Mouse (Mus musculus) G1E (cell line): Measurements from ENCODE around the gene Lamc2.

ENCODE experiments used
- CTCF ChIP-seq: IDR thresholded peaks from 2 replicates; pipeline ENCODE4 v1.5.1; 2012; ENCODE audit warnings: low read depth, low read length, inconsistent platforms, mixed read lengths
- GATA1 ChIP-seq: IDR thresholded peaks from 2 replicates; pipeline ENCODE4 v1.6.1; 2012; ENCODE audit warnings: borderline replicate concordance, low read length, inconsistent platforms, mixed read lengths
- POLR2AphosphoS5 ChIP-seq: IDR thresholded peaks from 2 replicates; pipeline ENCODE4 v1.6.1; 2012; ENCODE audit warnings: low read depth, low read length, inconsistent platforms; ENCODE audit not compliant: insufficient replicate concordance
- TAL1 ChIP-seq: conservative IDR thresholded peaks from 2 replicates; pipeline ENCODE4 v1.6.1; 2012; ENCODE audit warnings: low read depth, low read length, inconsistent platforms, mixed read lengths

DNA sequence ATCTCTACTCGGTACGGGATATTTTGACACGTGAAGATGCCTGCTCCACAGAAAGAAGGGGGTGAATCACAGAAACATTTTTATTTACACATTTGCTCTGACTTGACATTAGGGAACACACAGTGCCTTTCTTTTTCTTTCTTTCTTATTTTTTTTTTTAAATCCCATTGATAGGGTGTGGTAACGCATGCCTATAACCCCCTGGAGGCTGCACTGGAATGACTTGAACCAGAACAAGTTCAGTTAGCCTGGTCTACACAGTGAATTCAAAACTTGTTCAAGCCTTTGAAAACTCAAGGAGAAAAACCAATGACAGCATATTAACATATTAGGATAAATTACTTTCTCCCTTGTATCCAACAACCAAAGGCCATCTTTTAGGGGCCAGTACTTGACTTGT is 27.1 kb downstream of the Lamc2 start:
- TF ChIP-seq CTCF = no peak
- TF ChIP-seq TAL1 = no peak
- no peak for TF ChIP-seq GATA1
- TF ChIP-seq POLR2AphosphoS5 = no peak
